Mouse (Mus musculus): ENCODE results near the gene Il17ra. TPM values are rescaled to one million over a fixed set of nuclear protein-coding genes. Genes with fewer than 3 reads are reported as not detected.
A peak's percentile ranks its signal among the peaks of the same experiment; 100 is the strongest.

The Il17ra gene
- polyA plus RNA-seq, 1 experiment from 2014 or later: 10.6 TPM

DNA sequence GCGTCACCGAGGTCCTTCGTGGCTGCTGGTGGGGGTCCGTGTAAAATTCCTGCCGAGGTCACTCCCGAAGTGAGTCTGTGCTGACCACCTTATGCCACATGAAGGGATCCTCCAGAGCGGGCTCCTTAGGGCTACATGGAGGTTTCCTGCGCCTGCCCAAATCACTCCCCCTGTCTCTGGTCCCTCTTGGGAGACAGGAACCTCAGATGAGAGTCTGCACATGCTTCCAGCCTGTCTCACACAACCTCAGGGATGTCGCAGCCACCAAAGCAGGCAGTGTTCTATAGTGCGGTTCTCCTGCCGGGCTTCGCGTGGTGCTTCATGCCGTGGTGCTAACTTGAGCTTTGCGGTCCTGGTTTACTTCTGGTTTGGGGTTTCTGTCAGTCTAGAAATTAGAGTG, 1.8 kb upstream of the Il17ra start:
- WGBS (ENCODE audit: insufficient replicate concordance): 65% methylated on average over 15 of the region's 15 CpGs
- TF ChIP-seq CTCF (IDR thresholded peaks at IDR 0.05; ENCODE audit: low read depth): no peak
- TF ChIP-seq EP300 (IDR thresholded peaks at IDR 0.05; ENCODE audit: low read depth): no peak
- H3K4me2 ChIP-seq (ENCODE audit: low read depth, low read length): no peak overlapping the region
- no peak overlapping the region for H3K4me3 ChIP-seq (ENCODE audit: low read depth, low read length)
- DNase-seq (no peak), ATAC-seq (no peak)
- 0 out of 2 replicates have a peak, but pooled peaks cover 2% of the 10 kb centered on the region for H3K27me3 ChIP-seq (ENCODE audit: insufficient read depth, low read length)
- H3K27ac ChIP-seq (ENCODE audit: low read depth): no peak overlapping the region
- H3K4me1 ChIP-seq (ENCODE audit: insufficient read depth): peaks cover 21% of the 10 kb centered on the region
- H3K36me3 ChIP-seq (replicated peaks; ENCODE audit: insufficient read depth, low read length): no peaks in the 10 kb centered on the region
- H3K9me3 ChIP-seq (ENCODE audit: low read length): no peaks in the 10 kb centered on the region
- H3K9ac ChIP-seq (replicated peaks): no peak overlapping the region

DNA sequence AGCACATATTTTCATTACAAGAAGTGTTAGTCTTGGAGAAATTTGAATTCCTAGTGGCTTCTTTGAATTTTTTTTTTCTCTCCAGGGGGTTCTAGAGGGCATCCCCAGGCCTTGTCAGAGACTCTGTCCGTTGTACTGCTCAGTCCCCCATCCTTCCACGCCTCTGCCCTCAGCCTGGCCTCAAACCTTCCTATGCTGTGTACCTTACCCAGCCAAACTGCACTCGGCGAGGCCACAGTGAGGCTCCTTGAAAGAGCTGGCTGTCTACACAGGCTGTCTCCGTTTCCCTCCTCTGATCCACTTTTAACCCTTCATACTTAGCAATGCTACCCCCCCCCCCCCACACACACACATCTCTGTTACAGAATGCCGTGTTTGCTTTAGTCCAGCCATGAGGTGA, 796 bp upstream of the Il17ra start:
- Histone ChIP-seq H3K27me3 (ENCODE audit: insufficient read depth, low read length) (0 out of 2 replicates have a peak, but pooled peaks cover 2% of the 10 kb centered on the region), H3K9me3 (ENCODE audit: low read length) (no peaks in the 10 kb centered on the region), H3K4me3 (ENCODE audit: low read depth, low read length) (no peak overlapping the region), H3K9ac (replicated peaks) (no peak overlapping the region), H3K4me1 (ENCODE audit: insufficient read depth) (peaks cover 32% of the 10 kb centered on the region), H3K36me3 (replicated peaks; ENCODE audit: insufficient read depth, low read length) (no peaks in the 10 kb centered on the region), H3K4me2 (ENCODE audit: low read depth, low read length) (no peak overlapping the region), H3K27ac (ENCODE audit: low read depth) (no peak overlapping the region)
- DNase-seq (no peak), ATAC-seq (no peak)
- TF ChIP-seq CTCF (IDR thresholded peaks at IDR 0.05; ENCODE audit: low read depth) (no peak), EP300 (IDR thresholded peaks at IDR 0.05; ENCODE audit: low read depth) (no peak)
- 62% methylated on average over 6 of the region's 6 CpGs for WGBS (ENCODE audit: insufficient replicate concordance)

DNA sequence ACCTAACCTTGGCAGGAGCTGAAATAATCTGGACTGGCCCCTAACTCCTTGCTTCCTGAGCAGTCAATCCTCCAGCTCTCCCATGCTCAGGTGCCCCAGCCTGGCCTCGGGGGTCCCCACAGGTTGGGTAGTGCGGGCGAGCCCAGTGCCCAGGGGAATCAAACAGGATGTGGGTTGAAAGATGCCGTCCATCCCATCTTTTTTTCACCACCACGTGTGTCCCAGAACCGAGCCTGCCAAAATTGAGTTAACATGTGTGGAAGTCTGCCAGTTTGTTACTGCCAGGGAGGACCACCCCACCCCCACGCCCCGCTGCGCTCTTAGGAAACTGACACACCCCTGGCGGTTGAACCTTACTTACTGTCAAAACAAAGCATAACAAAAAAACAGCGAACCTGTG, 837 bp downstream of the Il17ra start:
- H3K9me3 ChIP-seq (ENCODE audit: low read length): no peaks in the 10 kb centered on the region
- peak overlapping the region; percentile 83 for H3K4me2 ChIP-seq (ENCODE audit: low read depth, low read length)
- peak overlapping the region; percentile 62 for H3K4me3 ChIP-seq (ENCODE audit: low read depth, low read length)
- WGBS (ENCODE audit: insufficient replicate concordance): 0% methylated on average over 11 of the region's 11 CpGs
- peak; percentile 64 for DNase-seq
- H3K4me1 ChIP-seq (ENCODE audit: insufficient read depth): peaks cover 43% of the 10 kb centered on the region
- peak overlapping the region; percentile 68 for H3K27ac ChIP-seq (ENCODE audit: low read depth)
- TF ChIP-seq EP300 (IDR thresholded peaks at IDR 0.05; ENCODE audit: low read depth) (no peak), CTCF (IDR thresholded peaks at IDR 0.05; ENCODE audit: low read depth) (peak; percentile 38; the same call in 1 of the 2 replicates)
- H3K27me3 ChIP-seq (ENCODE audit: insufficient read depth, low read length): 0 out of 2 replicates have a peak, but pooled peaks cover 2% of the 10 kb centered on the region
- H3K9ac ChIP-seq (replicated peaks): peak overlapping the region; percentile 67
- peak; percentile 36 for ATAC-seq
- no peaks in the 10 kb centered on the region for H3K36me3 ChIP-seq (replicated peaks; ENCODE audit: insufficient read depth, low read length)

DNA sequence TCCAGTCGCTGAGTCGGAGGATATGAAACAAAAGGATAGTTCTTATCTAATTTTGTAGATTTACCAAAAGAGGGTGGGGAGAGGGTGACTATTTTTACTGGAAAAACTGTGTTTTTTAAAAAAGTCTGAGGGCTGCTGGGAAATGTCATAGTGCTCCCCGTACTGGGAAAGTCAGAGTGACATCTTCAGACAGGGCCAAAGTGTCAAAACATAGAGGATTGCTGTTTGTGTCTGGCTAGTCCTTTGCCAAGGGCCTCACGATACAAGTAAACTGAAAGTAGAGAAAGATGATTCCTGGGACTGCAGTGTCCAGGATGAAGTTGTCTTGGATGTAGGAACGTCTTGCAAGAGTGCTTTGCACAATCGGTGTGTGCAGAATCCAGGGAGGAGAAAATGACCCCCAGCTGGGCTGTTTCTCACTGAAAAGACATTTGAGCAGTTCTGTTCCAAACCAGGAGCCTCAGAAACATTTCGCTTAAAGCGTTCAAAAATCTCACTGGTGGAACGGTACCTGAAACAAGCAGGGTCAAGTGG, 1.4 kb downstream of the Il17ra start:
- Histone ChIP-seq H3K36me3 (replicated peaks; ENCODE audit: insufficient read depth, low read length) (no peaks in the 10 kb centered on the region), H3K9me3 (ENCODE audit: low read length) (no peaks in the 10 kb centered on the region), H3K9ac (replicated peaks) (peak overlapping the region; percentile 44), H3K27me3 (ENCODE audit: insufficient read depth, low read length) (0 out of 2 replicates have a peak, but pooled peaks cover 2% of the 10 kb centered on the region), H3K4me3 (ENCODE audit: low read depth, low read length) (peak overlapping the region; percentile 62), H3K27ac (ENCODE audit: low read depth) (no peak overlapping the region), H3K4me1 (ENCODE audit: insufficient read depth) (peaks cover 46% of the 10 kb centered on the region), H3K4me2 (ENCODE audit: low read depth, low read length) (peak overlapping the region; percentile 83)
- no peak for TF ChIP-seq CTCF (IDR thresholded peaks at IDR 0.05; ENCODE audit: low read depth)
- TF ChIP-seq EP300 (IDR thresholded peaks at IDR 0.05; ENCODE audit: low read depth): no peak
- 29% methylated on average over 9 of the region's 9 CpGs for WGBS (ENCODE audit: insufficient replicate concordance)
- DNase-seq (no peak), ATAC-seq (no peak)

DNA sequence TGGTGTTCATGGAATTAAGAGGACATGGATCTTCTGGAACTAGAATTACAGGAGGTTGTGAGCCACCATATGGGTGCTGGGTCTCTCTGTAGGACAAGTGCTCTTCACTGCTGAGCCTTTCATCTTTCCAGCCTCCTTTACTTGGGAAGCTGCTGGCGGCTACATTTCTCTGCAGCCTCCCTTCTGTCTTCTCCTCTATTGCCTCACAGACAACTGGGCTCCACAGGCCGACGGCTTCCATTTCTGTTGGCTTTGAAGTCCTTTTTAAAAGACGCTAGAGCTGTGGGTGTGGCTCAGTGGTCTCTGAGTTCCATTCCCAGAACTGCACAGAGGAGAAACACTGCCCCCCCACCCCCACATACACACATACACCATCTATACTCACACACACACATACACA, 2.3 kb downstream of the Il17ra start:
- Histone ChIP-seq H3K4me2 (ENCODE audit: low read depth, low read length) (peak overlapping the region; percentile 83), H3K27me3 (ENCODE audit: insufficient read depth, low read length) (0 out of 2 replicates have a peak, but pooled peaks cover 2% of the 10 kb centered on the region), H3K9ac (replicated peaks) (no peak overlapping the region), H3K4me3 (ENCODE audit: low read depth, low read length) (peak overlapping the region; percentile 27; the same call in 1 of the 2 replicates), H3K36me3 (replicated peaks; ENCODE audit: insufficient read depth, low read length) (no peaks in the 10 kb centered on the region), H3K27ac (ENCODE audit: low read depth) (0 out of 2 replicates have a peak overlapping the region, but pooled peaks have one; percentile 30), H3K4me1 (ENCODE audit: insufficient read depth) (peaks cover 55% of the 10 kb centered on the region), H3K9me3 (ENCODE audit: low read length) (no peaks in the 10 kb centered on the region)
- ATAC-seq (no peak), DNase-seq (no peak)
- WGBS (ENCODE audit: insufficient replicate concordance): 30% methylated on average over 4 of the region's 4 CpGs
- no peak for TF ChIP-seq EP300 (IDR thresholded peaks at IDR 0.05; ENCODE audit: low read depth)
- no peak for TF ChIP-seq CTCF (IDR thresholded peaks at IDR 0.05; ENCODE audit: low read depth)

DNA sequence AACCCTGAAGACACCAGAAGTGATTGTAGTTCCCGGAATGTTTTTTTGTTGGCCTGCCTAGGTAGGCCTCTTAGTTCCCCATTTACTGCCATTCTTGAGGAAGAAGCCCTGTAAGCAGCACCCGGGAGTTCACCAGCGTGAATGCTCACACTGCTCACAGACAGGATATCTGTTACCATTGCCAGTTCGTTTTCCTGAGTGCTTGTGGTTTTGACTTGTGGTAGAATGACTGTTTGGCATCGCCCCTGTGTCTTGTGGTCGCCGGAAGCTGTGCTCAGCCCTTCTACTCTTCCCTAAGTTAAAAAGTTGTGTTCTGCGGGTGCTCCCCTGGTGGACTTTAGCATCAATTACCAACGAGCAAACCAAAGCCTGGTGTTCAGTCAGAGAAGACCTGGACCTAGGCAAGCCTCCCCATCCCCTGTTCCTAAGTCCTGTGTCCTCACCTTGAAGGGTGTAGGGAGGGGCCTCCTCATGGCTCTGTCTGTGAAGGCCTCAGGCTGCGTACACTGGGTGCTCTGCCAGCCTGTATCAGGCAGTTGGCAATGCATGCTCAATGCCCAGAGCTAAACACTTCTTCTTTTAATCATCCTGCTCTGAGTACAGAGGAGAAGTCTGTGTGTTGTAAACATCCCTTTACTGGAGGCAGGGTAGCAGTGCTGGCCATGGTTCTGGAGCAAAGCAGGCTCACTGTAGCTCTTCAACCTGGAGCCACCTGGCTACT, 3.7 kb downstream of the Il17ra start:
- 24% methylated on average over 10 of the region's 10 CpGs for WGBS (ENCODE audit: insufficient replicate concordance)
- Histone ChIP-seq H3K4me3 (ENCODE audit: low read depth, low read length) (peak overlapping the region; percentile 7; the same call in 1 of the 2 replicates), H3K36me3 (replicated peaks; ENCODE audit: insufficient read depth, low read length) (no peaks in the 10 kb centered on the region), H3K27me3 (ENCODE audit: insufficient read depth, low read length) (no peaks in the 10 kb centered on the region), H3K9me3 (ENCODE audit: low read length) (no peaks in the 10 kb centered on the region), H3K4me2 (ENCODE audit: low read depth, low read length) (peak overlapping the region; percentile 54), H3K27ac (ENCODE audit: low read depth) (peak overlapping the region; percentile 86), H3K9ac (replicated peaks) (no peak overlapping the region; the same call in 1 of the 2 replicates), H3K4me1 (ENCODE audit: insufficient read depth) (peaks cover 61% of the 10 kb centered on the region)
- DNase-seq (peak; percentile 53), ATAC-seq (peak; percentile 16; the same call in 1 of the 2 replicates)
- peak; percentile 32 for TF ChIP-seq CTCF (IDR thresholded peaks at IDR 0.05; ENCODE audit: low read depth)
- TF ChIP-seq EP300 (IDR thresholded peaks at IDR 0.05; ENCODE audit: low read depth): peak; percentile 64

Data from liver, postnatal 0 days (tissue).